Mouse (Mus musculus) erythroblast, embryonic 14.5 days (primary cell): ENCODE results near the gene Arl16.

Experiments used
- GATA1 ChIP-seq: IDR thresholded peaks from 2 replicates; pipeline ENCODE4 v1.6.1; 2012; ENCODE audit warnings: low read length, inconsistent platforms, mixed read lengths
- TAL1 ChIP-seq: IDR thresholded peaks from 3 replicates; pipeline ENCODE4 v1.6.1; 2012; ENCODE audit warnings: low read length, inconsistent platforms, mixed read lengths

- no peak for TF ChIP-seq GATA1
- TF ChIP-seq TAL1 = no peak
Measured at GRCm38 (mm10) chr11:120464365-120464764, 3.0 kb downstream of the Arl16 start.
